Mouse (Mus musculus) E14TG2a.4 (cell line): ENCODE data around the gene Rwdd3.

Source experiments
- H3K27me3 ChIP-seq: 2 replicates; pipeline ENCODE4 v1.6.1; 2014; ENCODE audit warnings: low read length, control low read depth; ENCODE audit not compliant: insufficient read depth
- H3K36me3 ChIP-seq: 2 replicates; pipeline ENCODE4 v1.6.1; 2014; ENCODE audit warnings: low read length, control low read depth; ENCODE audit not compliant: insufficient read depth
- H3K4me1 ChIP-seq: replicated peaks from 2 replicates; pipeline ENCODE4 v1.6.1; 2014; ENCODE audit warnings: low read depth, low read length, control low read depth
- H3K4me3 ChIP-seq: replicated peaks from 2 replicates; pipeline ENCODE4 v1.5.1; 2014; ENCODE audit warnings: mild to moderate bottlenecking, low read length
- H3K9me3 ChIP-seq: 2 replicates; pipeline ENCODE4 v1.6.1; 2014; ENCODE audit warnings: low read length, control low read depth
- CTCF ChIP-seq: conservative IDR thresholded peaks from 2 replicates; pipeline ENCODE4 v1.5.1; 2014; ENCODE audit warnings: low read length
- NANOG ChIP-seq: IDR thresholded peaks from 2 replicates; pipeline ENCODE4 v1.6.1; 2014; ENCODE audit warnings: borderline replicate concordance, low read length, mixed read lengths
- POU5F1 ChIP-seq: IDR thresholded peaks from 2 replicates; pipeline ENCODE4 v1.6.1; 2014; ENCODE audit warnings: low read length, borderline replicate concordance

The Rwdd3 gene

GRCm38 (mm10) chr3:121169092-121169942 is 2.2 kb downstream of the Rwdd3 start:
- Histone ChIP-seq H3K27me3 (no peaks in the 10 kb centered on the region; the same call in 1 of the 2 replicates), H3K4me3 (no peak overlapping the region), H3K9me3 (peaks cover 4% of the 10 kb centered on the region; the same call in 1 of the 2 replicates), H3K36me3 (peaks cover 3% of the 10 kb centered on the region; the same call in 1 of the 2 replicates), H3K4me1 (peaks cover 11% of the 10 kb centered on the region)
- TF ChIP-seq NANOG = no peak
- TF ChIP-seq CTCF = no peak
- TF ChIP-seq POU5F1 = no peak

- no peak overlapping the region for H3K4me3 ChIP-seq
- no peak for TF ChIP-seq CTCF
- no peak for TF ChIP-seq NANOG
- TF ChIP-seq POU5F1 = no peak
Observed at GRCm38 (mm10) chr3:121168581-121168980, 2.9 kb downstream of the Rwdd3 start.

GRCm38 (mm10) chr3:121163271-121163819 is 8.2 kb downstream of the Rwdd3 start:
- peaks cover 8% of the 10 kb centered on the region; the same call in 1 of the 2 replicates for H3K36me3 ChIP-seq
- TF ChIP-seq POU5F1 = no peak
- peak; percentile 62 for TF ChIP-seq CTCF
- no peaks in the 10 kb centered on the region for H3K4me1 ChIP-seq
- peaks cover 4% of the 10 kb centered on the region; the same call in 1 of the 2 replicates for H3K9me3 ChIP-seq
- H3K27me3 ChIP-seq = no peaks in the 10 kb centered on the region
- H3K4me3 ChIP-seq = no peak overlapping the region

More at GRCm38 (mm10) chr3:121168581-121168980, 2.9 kb downstream of the Rwdd3 start:
- Histone ChIP-seq H3K4me1 (peaks cover 11% of the 10 kb centered on the region), H3K27me3 (no peaks in the 10 kb centered on the region; the same call in 1 of the 2 replicates), H3K36me3 (peaks cover 8% of the 10 kb centered on the region; the same call in 1 of the 2 replicates), H3K9me3 (peaks cover 4% of the 10 kb centered on the region; the same call in 1 of the 2 replicates)

GRCm38 (mm10) chr3:121161661-121162060 is 9.8 kb downstream of the Rwdd3 start:
- peaks cover 1% of the 10 kb centered on the region for H3K4me1 ChIP-seq
- peaks cover 8% of the 10 kb centered on the region; the same call in 1 of the 2 replicates for H3K36me3 ChIP-seq
- no peaks in the 10 kb centered on the region for H3K27me3 ChIP-seq
- no peak overlapping the region for H3K4me3 ChIP-seq
- H3K9me3 ChIP-seq = peaks cover 3% of the 10 kb centered on the region; the same call in 1 of the 2 replicates
- TF ChIP-seq CTCF (peak; percentile 27; the same call in 1 of the 2 replicates), POU5F1 (no peak)

- TF ChIP-seq CTCF (no peak), NANOG (no peak), POU5F1 (no peak)
- Histone ChIP-seq H3K27me3 (no peaks in the 10 kb centered on the region), H3K9me3 (no peaks in the 10 kb centered on the region), H3K4me3 (no peak overlapping the region), H3K4me1 (peaks cover 10% of the 10 kb centered on the region), H3K36me3 (0 out of 2 replicates have a peak, but pooled peaks cover 5% of the 10 kb centered on the region)
Observed at GRCm38 (mm10) chr3:121160424-121160823, 11.1 kb downstream of the Rwdd3 start.

GRCm38 (mm10) chr3:121159566-121159965 is 11.9 kb downstream of the Rwdd3 start:
- Histone ChIP-seq H3K9me3 (no peaks in the 10 kb centered on the region), H3K36me3 (0 out of 2 replicates have a peak, but pooled peaks cover 5% of the 10 kb centered on the region), H3K4me1 (peaks cover 10% of the 10 kb centered on the region), H3K4me3 (no peak overlapping the region), H3K27me3 (no peaks in the 10 kb centered on the region)
- TF ChIP-seq POU5F1 (no peak), NANOG (no peak), CTCF (no peak)

- Histone ChIP-seq H3K4me3 (no peak overlapping the region), H3K36me3 (0 out of 2 replicates have a peak, but pooled peaks cover 2% of the 10 kb centered on the region), H3K27me3 (no peaks in the 10 kb centered on the region), H3K4me1 (peaks cover 10% of the 10 kb centered on the region), H3K9me3 (no peaks in the 10 kb centered on the region)
- no peak for TF ChIP-seq CTCF
- no peak for TF ChIP-seq POU5F1
- no peak for TF ChIP-seq NANOG
Observed at GRCm38 (mm10) chr3:121158901-121159351, 12.6 kb downstream of the Rwdd3 start.
